Mouse (Mus musculus): ENCODE measurements around the gene Lars2. TPM values are rescaled to one million over a fixed set of nuclear protein-coding genes. Genes with fewer than 3 reads are reported as not detected.
"Not testable (repeated sequence)": the region's sequence is repeated elsewhere in the genome, so short reads cannot be mapped to it uniquely, and the experiment has no call there.

The Lars2 gene
- polyA plus RNA-seq, 1 experiment from 2014 or later: 932 TPM

- Histone ChIP-seq H3K9ac (no peak overlapping the region), H3K9me3 (no peaks in the 10 kb centered on the region), H3K4me3 (replicated peaks) (no peak overlapping the region), H3K4me1 (replicated peaks) (no peaks in the 10 kb centered on the region), H3K4me2 (replicated peaks) (no peak overlapping the region), H3K27me3 (replicated peaks) (no peaks in the 10 kb centered on the region), H3K27ac (no peak overlapping the region), H3K36me3 (no peaks in the 10 kb centered on the region)
- no peak for ATAC-seq
- WGBS: 65% methylated on average over 3 of the region's 3 CpGs
These were observed 36.3 kb downstream of the Lars2 start for GRCm38 (mm10) chr9:123403031-123403430.

- no peak overlapping the region for H3K4me2 ChIP-seq (replicated peaks)
- H3K36me3 ChIP-seq: 0 out of 2 replicates have a peak, but pooled peaks cover under 1% of the 10 kb centered on the region
- no peak overlapping the region for H3K27ac ChIP-seq
- H3K9me3 ChIP-seq: no peaks in the 10 kb centered on the region
- no peak overlapping the region for H3K9ac ChIP-seq
- no peaks in the 10 kb centered on the region for H3K27me3 ChIP-seq (replicated peaks)
- no peak for ATAC-seq
- no peaks in the 10 kb centered on the region for H3K4me1 ChIP-seq (replicated peaks)
- no peak overlapping the region for H3K4me3 ChIP-seq (replicated peaks)
- WGBS: 85% methylated on average over 1 of the region's 1 CpGs
These were observed 38.5 kb downstream of the Lars2 start for GRCm38 (mm10) chr9:123405231-123405630.

- H3K9ac ChIP-seq: no peak overlapping the region
- H3K27ac ChIP-seq: no peak overlapping the region
- no peaks in the 10 kb centered on the region for H3K27me3 ChIP-seq (replicated peaks)
- H3K4me1 ChIP-seq (replicated peaks): no peaks in the 10 kb centered on the region
- H3K4me2 ChIP-seq (replicated peaks): no peak overlapping the region
- ATAC-seq: no peak
- H3K36me3 ChIP-seq: 0 out of 2 replicates have a peak, but pooled peaks cover 11% of the 10 kb centered on the region
- WGBS: 81% methylated on average over 2 of the region's 2 CpGs
- H3K4me3 ChIP-seq (replicated peaks): no peak overlapping the region
- H3K9me3 ChIP-seq: no peaks in the 10 kb centered on the region
These were observed 42.0 kb downstream of the Lars2 start for GRCm38 (mm10) chr9:123408771-123409170.

GRCm38 (mm10) chr9:123429863-123430262 lies 63.1 kb downstream of the Lars2 start:
- Histone ChIP-seq H3K9me3 (no peaks in the 10 kb centered on the region), H3K4me2 (replicated peaks) (no peak overlapping the region), H3K9ac (no peak overlapping the region), H3K36me3 (no peaks in the 10 kb centered on the region), H3K27me3 (replicated peaks) (no peaks in the 10 kb centered on the region), H3K4me1 (replicated peaks) (peaks cover 4% of the 10 kb centered on the region; the same call in 1 of the 2 replicates), H3K27ac (no peak overlapping the region), H3K4me3 (replicated peaks) (no peak overlapping the region)
- no peak for ATAC-seq
- 94% methylated on average over 4 of the region's 4 CpGs for WGBS

- Histone ChIP-seq H3K4me2 (replicated peaks) (no peak overlapping the region), H3K27ac (peak overlapping the region; percentile 41; the same call in 1 of the 2 replicates), H3K9me3 (no peaks in the 10 kb centered on the region)
These were observed 64.2 kb downstream of the Lars2 start for GRCm38 (mm10) chr9:123430973-123431372.

GRCm38 (mm10) chr9:123438223-123438622 lies 71.5 kb downstream of the Lars2 start:
- Histone ChIP-seq H3K4me3 (replicated peaks) (no peak overlapping the region), H3K4me2 (replicated peaks) (no peak overlapping the region), H3K4me1 (replicated peaks) (0 out of 2 replicates have a peak, but pooled peaks cover 4% of the 10 kb centered on the region), H3K9me3 (no peaks in the 10 kb centered on the region), H3K36me3 (peaks cover 13% of the 10 kb centered on the region; the same call in 1 of the 2 replicates), H3K27ac (no peak overlapping the region), H3K9ac (no peak overlapping the region), H3K27me3 (replicated peaks) (no peaks in the 10 kb centered on the region)
- 78% methylated on average over 2 of the region's 2 CpGs for WGBS
- no peak for ATAC-seq

More at GRCm38 (mm10) chr9:123430973-123431372, 64.2 kb downstream of the Lars2 start:
- peaks cover 4% of the 10 kb centered on the region; the same call in 1 of the 2 replicates for H3K4me1 ChIP-seq (replicated peaks)
- no peaks in the 10 kb centered on the region for H3K27me3 ChIP-seq (replicated peaks)
- no peak for ATAC-seq
- no peak overlapping the region for H3K9ac ChIP-seq
- no peak overlapping the region for H3K4me3 ChIP-seq (replicated peaks)
- H3K36me3 ChIP-seq: no peaks in the 10 kb centered on the region

- WGBS: 45% methylated on average over 5 of the region's 5 CpGs
- H3K4me3 ChIP-seq (replicated peaks): no peak overlapping the region
- no peak overlapping the region for H3K9ac ChIP-seq
These were observed 73.7 kb downstream of the Lars2 start for GRCm38 (mm10) chr9:123440230-123441058.

GRCm38 (mm10) chr9:123447101-123447500 lies 80.4 kb downstream of the Lars2 start:
- WGBS: 97% methylated on average over 3 of the region's 3 CpGs
- H3K36me3 ChIP-seq; ATAC-seq; H3K27ac ChIP-seq; H3K9ac ChIP-seq; H3K4me3 ChIP-seq (replicated peaks); H3K27me3 ChIP-seq (replicated peaks); H3K4me2 ChIP-seq (replicated peaks); H3K4me1 ChIP-seq (replicated peaks); H3K9me3 ChIP-seq: not testable (repeated sequence)

More at GRCm38 (mm10) chr9:123440230-123441058, 73.7 kb downstream of the Lars2 start:
- no peaks in the 10 kb centered on the region for H3K9me3 ChIP-seq
- 0 out of 2 replicates have a peak, but pooled peaks cover 4% of the 10 kb centered on the region for H3K4me1 ChIP-seq (replicated peaks)
- H3K4me2 ChIP-seq (replicated peaks): no peak overlapping the region
- H3K27ac ChIP-seq: no peak overlapping the region
- no peaks in the 10 kb centered on the region for H3K27me3 ChIP-seq (replicated peaks)
- ATAC-seq: no peak
- H3K36me3 ChIP-seq: peaks cover 13% of the 10 kb centered on the region; the same call in 1 of the 2 replicates

- no peak overlapping the region for H3K4me3 ChIP-seq (replicated peaks)
- no peak overlapping the region for H3K4me2 ChIP-seq (replicated peaks)
- no peaks in the 10 kb centered on the region for H3K27me3 ChIP-seq (replicated peaks)
- H3K4me1 ChIP-seq (replicated peaks): no peaks in the 10 kb centered on the region
- H3K27ac ChIP-seq: no peak overlapping the region
- H3K9ac ChIP-seq: no peak overlapping the region
- no peaks in the 10 kb centered on the region for H3K9me3 ChIP-seq
- H3K36me3 ChIP-seq: no peaks in the 10 kb centered on the region
- no peak for ATAC-seq
These were observed 81.9 kb downstream of the Lars2 start for GRCm38 (mm10) chr9:123448594-123448993.

GRCm38 (mm10) chr9:123450174-123450573 lies 83.4 kb downstream of the Lars2 start:
- ATAC-seq: peak; percentile 52; the same call in 1 of the 2 replicates
- H3K4me2 ChIP-seq (replicated peaks): no peak overlapping the region
- no peaks in the 10 kb centered on the region for H3K36me3 ChIP-seq
- no peaks in the 10 kb centered on the region for H3K4me1 ChIP-seq (replicated peaks)
- no peak overlapping the region for H3K27ac ChIP-seq
- no peak overlapping the region for H3K4me3 ChIP-seq (replicated peaks)
- no peaks in the 10 kb centered on the region for H3K27me3 ChIP-seq (replicated peaks)
- WGBS: 31% methylated on average over 2 of the region's 2 CpGs
- H3K9me3 ChIP-seq: no peaks in the 10 kb centered on the region
- no peak overlapping the region for H3K9ac ChIP-seq

GRCm38 (mm10) chr9:123451772-123452171 lies 85.0 kb downstream of the Lars2 start:
- peaks cover 2% of the 10 kb centered on the region for H3K4me1 ChIP-seq (replicated peaks)
- H3K9me3 ChIP-seq: no peaks in the 10 kb centered on the region
- no peak overlapping the region for H3K9ac ChIP-seq
- no peaks in the 10 kb centered on the region for H3K36me3 ChIP-seq
- no peak overlapping the region for H3K27ac ChIP-seq
- no peaks in the 10 kb centered on the region for H3K27me3 ChIP-seq (replicated peaks)
- ATAC-seq: no peak
- 48% methylated on average over 3 of the region's 3 CpGs for WGBS
- H3K4me3 ChIP-seq (replicated peaks): no peak overlapping the region
- H3K4me2 ChIP-seq (replicated peaks): no peak overlapping the region

GRCm38 (mm10) chr9:123456634-123457602 lies 90.2 kb downstream of the Lars2 start:
- no peak overlapping the region for H3K9ac ChIP-seq
- no peaks in the 10 kb centered on the region for H3K27me3 ChIP-seq (replicated peaks)
- no peak overlapping the region for H3K4me3 ChIP-seq (replicated peaks)
- 51% methylated on average over 9 of the region's 9 CpGs for WGBS
- no peak overlapping the region for H3K4me2 ChIP-seq (replicated peaks)
- peak overlapping the region; percentile 24; the same call in 1 of the 2 replicates for H3K27ac ChIP-seq
- peaks cover 6% of the 10 kb centered on the region for H3K4me1 ChIP-seq (replicated peaks)
- no peaks in the 10 kb centered on the region for H3K9me3 ChIP-seq
- H3K36me3 ChIP-seq: no peaks in the 10 kb centered on the region
- no peak for ATAC-seq

Data from intestine, embryonic 15.5 days (tissue).